Mouse (Mus musculus) forebrain, embryonic 13.5 days (tissue): ENCODE measurements at regions not wholly inside any gene's neighbourhood (a gene's known extent, or its start where the extent isn't known, plus 50 kb on each side); places are given as distances from the start of the nearest gene placed in this dataset.

ENCODE experiments used
- ATAC-seq: fragments of 200-750 bp; cut with Nextera tagmentation; 2 replicates; pipeline ENCODE4 v1.8.0; 2017
- H3K27ac ChIP-seq: fragments of 300-500 bp; sonication (generic); 2 replicates; pipeline ENCODE4 v1.5.1; 2015; ENCODE audit warnings: inconsistent platforms, mild to moderate bottlenecking, moderate library complexity
- H3K27me3 ChIP-seq: fragments of 300-500 bp; sonication (generic); 2 replicates; pipeline ENCODE4 v1.6.1; 2015; ENCODE audit warnings: mild to moderate bottlenecking, inconsistent platforms
- H3K36me3 ChIP-seq: fragments of 300-500 bp; sonication (generic); 2 replicates; pipeline ENCODE4 v1.6.1; 2015; ENCODE audit warnings: mild to moderate bottlenecking, inconsistent platforms; ENCODE audit not compliant: poor library complexity, severe bottlenecking
- H3K4me1 ChIP-seq: fragments of 300-500 bp; sonication (generic); 2 replicates; pipeline ENCODE4 v1.6.1; 2015; ENCODE audit warnings: inconsistent platforms
- H3K4me2 ChIP-seq: fragments of 300-500 bp; sonication (generic); 2 replicates; pipeline ENCODE4 v1.6.1; 2015; ENCODE audit warnings: inconsistent platforms, mild to moderate bottlenecking, moderate library complexity
- H3K4me3 ChIP-seq: fragments of 300-500 bp; sonication (generic); 2 replicates; pipeline ENCODE4 v1.5.1; 2015; ENCODE audit warnings: mild to moderate bottlenecking, inconsistent platforms
- H3K9ac ChIP-seq: fragments of 300-500 bp; sonication (generic); 2 replicates; pipeline ENCODE4 v1.6.1; 2015; ENCODE audit warnings: mild to moderate bottlenecking, inconsistent platforms
- H3K9me3 ChIP-seq: fragments of 300-500 bp; sonication (generic); replicated peaks from 2 replicates; pipeline ENCODE4 v1.6.1; 2016; ENCODE audit warnings: inconsistent platforms
- WGBS: fragments of 180-500 bp; shearing (Covaris S2); methylation state at CpG from one replicate; pipeline ENCODE4 v1.1.7; 2015; 5-methylcytosine and 5-hydroxymethylcytosine counted together

DNA sequence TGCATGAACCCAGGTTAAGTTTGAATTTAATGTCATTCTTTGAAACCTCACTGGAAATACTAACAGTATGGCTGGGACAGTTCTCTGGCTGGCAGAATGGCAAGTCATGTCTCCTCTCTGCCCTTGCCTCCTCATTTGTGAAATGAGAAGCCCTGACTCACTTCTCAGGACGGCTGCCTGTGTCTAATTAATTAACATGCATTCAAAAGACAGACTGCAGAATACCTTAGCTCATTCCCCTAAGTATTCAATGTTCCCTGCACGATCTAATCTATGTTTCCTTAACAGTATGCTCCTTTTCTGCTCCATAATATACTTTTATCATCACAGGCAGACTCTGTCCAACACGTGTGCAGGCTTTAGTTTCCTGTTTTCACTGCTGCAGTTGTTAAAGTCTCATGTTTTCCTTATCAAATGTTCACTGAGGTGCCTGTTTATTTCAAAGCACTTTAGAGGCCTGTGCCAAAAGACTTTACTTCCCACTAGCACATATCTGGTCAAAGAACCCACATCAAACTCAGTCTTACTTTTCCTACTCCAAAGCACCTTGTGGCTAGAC is 196.7 kb upstream of the Acvr2a start:
- no peaks in the 10 kb centered on the region for H3K36me3 ChIP-seq

DNA sequence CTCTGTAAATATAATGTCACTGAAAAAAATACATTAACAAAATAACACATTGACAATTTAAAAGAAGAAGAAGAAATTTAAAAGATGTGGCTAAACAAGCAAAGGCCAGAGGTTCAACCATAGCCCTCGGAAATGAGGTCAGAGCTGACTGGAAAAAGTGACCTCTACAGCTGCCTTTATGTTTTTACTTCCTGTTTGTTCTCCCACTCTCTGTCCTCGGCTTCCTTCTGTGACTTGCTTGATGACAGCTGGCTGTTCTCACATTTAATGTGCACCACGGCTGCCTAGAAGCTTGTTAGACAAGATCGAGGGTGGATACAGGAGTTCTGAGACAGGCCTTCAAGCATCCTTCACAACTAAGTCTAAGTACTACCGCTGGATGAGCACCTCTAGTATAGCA is 194.9 kb upstream of the Acvr2a start:
- H3K9ac ChIP-seq: no peak overlapping the region
- H3K36me3 ChIP-seq: no peaks in the 10 kb centered on the region
- ATAC-seq: no peak
- no peak overlapping the region for H3K27ac ChIP-seq
- no peaks in the 10 kb centered on the region for H3K27me3 ChIP-seq
- H3K4me3 ChIP-seq: no peak overlapping the region
- WGBS: 84% methylated on average over 5 of the region's 5 CpGs
- peaks cover 15% of the 10 kb centered on the region for H3K4me1 ChIP-seq
- no peak overlapping the region for H3K4me2 ChIP-seq
- no peaks in the 10 kb centered on the region for H3K9me3 ChIP-seq

More for the DNA sequence above, 196.7 kb upstream of the Acvr2a start:
- Histone ChIP-seq H3K4me1 (peaks cover 14% of the 10 kb centered on the region; the same call in 1 of the 2 replicates), H3K27ac (no peak overlapping the region), H3K27me3 (no peaks in the 10 kb centered on the region), H3K4me3 (no peak overlapping the region), H3K4me2 (no peak overlapping the region), H3K9ac (no peak overlapping the region), H3K9me3 (no peaks in the 10 kb centered on the region)
- no peak for ATAC-seq
- WGBS: 18% methylated on average over 3 of the region's 3 CpGs

DNA sequence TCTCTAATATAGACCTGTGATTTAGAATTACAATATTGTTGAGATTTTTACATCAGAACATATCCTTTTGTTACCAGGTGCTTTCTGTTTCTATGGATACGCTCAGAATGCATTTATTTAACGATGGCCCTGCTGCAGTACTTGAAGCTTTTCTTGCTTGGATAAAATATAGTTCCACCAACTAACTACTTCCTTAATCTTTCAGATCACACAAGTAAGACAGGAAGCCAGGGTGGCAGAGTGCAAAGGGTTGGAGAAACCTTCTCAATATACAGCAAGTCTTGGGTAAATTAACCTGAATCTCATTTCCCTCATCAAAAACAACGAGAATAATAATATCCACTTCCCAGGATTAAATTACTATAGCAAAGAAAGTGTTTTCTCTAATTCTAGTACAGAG is 193.1 kb upstream of the Acvr2a start:
- H3K9ac ChIP-seq: no peak overlapping the region
- H3K36me3 ChIP-seq: no peaks in the 10 kb centered on the region
- H3K9me3 ChIP-seq: no peaks in the 10 kb centered on the region
- H3K4me2 ChIP-seq: no peak overlapping the region
- H3K27ac ChIP-seq: no peak overlapping the region
- peaks cover 21% of the 10 kb centered on the region for H3K4me1 ChIP-seq
- ATAC-seq: no peak
- 54% methylated on average over 3 of the region's 3 CpGs for WGBS
- H3K27me3 ChIP-seq: no peaks in the 10 kb centered on the region
- H3K4me3 ChIP-seq: no peak overlapping the region

DNA sequence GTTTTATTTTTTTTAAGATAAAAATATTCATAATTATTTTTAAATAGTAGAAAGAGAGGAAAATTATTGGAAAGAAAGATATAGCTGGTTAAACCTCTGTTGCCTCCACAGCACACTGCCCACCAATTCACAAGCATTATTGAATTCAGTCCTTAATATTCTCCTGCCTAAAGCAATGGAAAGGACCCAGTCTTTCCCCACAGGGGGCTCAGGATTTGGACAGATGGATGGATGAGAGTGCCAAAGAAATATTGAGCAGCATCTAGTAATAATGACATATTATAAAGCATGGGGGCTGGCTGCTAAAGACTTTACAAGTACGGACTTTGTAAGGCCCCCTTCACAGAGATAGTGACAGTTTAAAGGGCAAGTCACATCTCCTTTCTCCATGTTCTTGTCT is 191.6 kb upstream of the Acvr2a start:
- no peak overlapping the region for H3K4me2 ChIP-seq
- no peak overlapping the region for H3K9ac ChIP-seq
- no peak overlapping the region for H3K4me3 ChIP-seq
- no peak for ATAC-seq
- no peaks in the 10 kb centered on the region for H3K27me3 ChIP-seq
- no peak overlapping the region for H3K27ac ChIP-seq
- peaks cover 16% of the 10 kb centered on the region for H3K4me1 ChIP-seq
- H3K36me3 ChIP-seq: no peaks in the 10 kb centered on the region
- no peaks in the 10 kb centered on the region for H3K9me3 ChIP-seq
- 77% methylated on average over 1 of the region's 1 CpGs for WGBS

DNA sequence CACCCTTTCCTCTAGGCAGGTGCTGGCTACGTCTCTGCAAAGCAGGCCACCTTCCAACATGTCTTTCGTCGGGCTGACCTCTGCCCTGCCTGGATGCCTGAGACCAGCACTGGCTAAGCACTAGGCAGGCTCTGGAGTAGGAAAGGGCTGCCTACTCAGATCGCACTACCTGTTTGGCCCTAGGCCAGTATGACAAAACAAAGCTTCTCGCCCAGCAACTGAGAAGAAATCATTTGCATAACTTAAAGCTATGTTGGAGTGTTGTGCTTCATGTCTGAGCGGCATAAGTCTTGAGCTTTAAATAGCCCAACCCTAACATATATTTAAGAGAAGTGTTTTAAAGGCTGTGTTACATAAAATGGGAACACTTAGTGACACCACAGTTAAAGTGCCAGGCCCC is 189.9 kb upstream of the Acvr2a start:
- Histone ChIP-seq H3K4me1 (peaks cover 22% of the 10 kb centered on the region), H3K9ac (no peak overlapping the region), H3K27ac (no peak overlapping the region), H3K4me2 (no peak overlapping the region), H3K27me3 (no peaks in the 10 kb centered on the region), H3K4me3 (no peak overlapping the region), H3K9me3 (no peaks in the 10 kb centered on the region), H3K36me3 (no peaks in the 10 kb centered on the region)
- WGBS: 51% methylated on average over 6 of the region's 6 CpGs
- no peak; the same call in 1 of the 2 replicates for ATAC-seq

DNA sequence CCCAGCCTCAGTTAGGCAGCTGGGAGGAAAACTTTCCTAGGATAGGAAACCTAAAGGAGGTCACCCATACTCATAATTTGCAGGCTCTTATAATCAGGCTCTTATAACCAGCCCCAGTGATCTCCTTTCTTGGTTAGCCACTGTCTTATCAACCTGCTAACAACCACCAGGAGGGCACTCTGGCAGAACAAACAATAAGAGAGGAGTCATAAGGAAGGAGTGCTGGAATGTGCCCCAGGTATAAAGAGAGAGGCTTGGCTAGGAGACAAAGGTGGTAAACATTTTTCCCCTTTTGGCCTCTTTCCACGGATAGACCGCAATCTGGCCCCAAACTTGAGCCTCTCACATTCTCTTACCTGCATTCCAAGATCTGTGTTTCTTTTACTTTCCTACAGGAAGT is 189.4 kb upstream of the Acvr2a start:
- Histone ChIP-seq H3K27me3 (no peaks in the 10 kb centered on the region), H3K4me1 (peaks cover 26% of the 10 kb centered on the region), H3K36me3 (no peaks in the 10 kb centered on the region), H3K9ac (no peak overlapping the region), H3K4me3 (no peak overlapping the region), H3K4me2 (no peak overlapping the region), H3K9me3 (no peaks in the 10 kb centered on the region), H3K27ac (no peak overlapping the region)
- no peak for ATAC-seq
- WGBS: 81% methylated on average over 2 of the region's 2 CpGs

DNA sequence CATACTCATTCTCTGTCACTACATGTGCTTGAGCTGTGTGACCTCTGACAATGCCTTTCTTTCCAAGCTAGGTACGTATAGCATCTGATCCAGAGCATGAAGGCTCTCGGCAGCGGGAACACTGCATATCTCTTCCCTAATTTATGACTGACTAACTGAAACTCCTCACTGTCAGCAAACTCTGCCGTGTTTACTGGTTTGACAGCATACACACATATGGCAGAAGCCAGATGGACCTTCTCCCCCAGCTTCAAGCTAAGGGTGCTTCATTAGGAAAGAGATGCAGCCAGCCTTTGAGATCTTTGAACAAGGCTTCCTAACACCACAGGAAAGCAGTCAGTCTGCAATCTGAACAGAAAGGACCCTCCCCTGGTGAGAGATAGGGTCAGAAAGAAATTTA is 186.9 kb upstream of the Acvr2a start:
- Histone ChIP-seq H3K27ac (no peak overlapping the region), H3K36me3 (no peaks in the 10 kb centered on the region), H3K4me3 (no peak overlapping the region), H3K4me2 (no peak overlapping the region), H3K4me1 (peaks cover 23% of the 10 kb centered on the region), H3K27me3 (no peaks in the 10 kb centered on the region), H3K9me3 (no peaks in the 10 kb centered on the region), H3K9ac (no peak overlapping the region)
- ATAC-seq: peak; percentile 48; the same call in 1 of the 2 replicates
- WGBS: 88% methylated on average over 4 of the region's 4 CpGs

DNA sequence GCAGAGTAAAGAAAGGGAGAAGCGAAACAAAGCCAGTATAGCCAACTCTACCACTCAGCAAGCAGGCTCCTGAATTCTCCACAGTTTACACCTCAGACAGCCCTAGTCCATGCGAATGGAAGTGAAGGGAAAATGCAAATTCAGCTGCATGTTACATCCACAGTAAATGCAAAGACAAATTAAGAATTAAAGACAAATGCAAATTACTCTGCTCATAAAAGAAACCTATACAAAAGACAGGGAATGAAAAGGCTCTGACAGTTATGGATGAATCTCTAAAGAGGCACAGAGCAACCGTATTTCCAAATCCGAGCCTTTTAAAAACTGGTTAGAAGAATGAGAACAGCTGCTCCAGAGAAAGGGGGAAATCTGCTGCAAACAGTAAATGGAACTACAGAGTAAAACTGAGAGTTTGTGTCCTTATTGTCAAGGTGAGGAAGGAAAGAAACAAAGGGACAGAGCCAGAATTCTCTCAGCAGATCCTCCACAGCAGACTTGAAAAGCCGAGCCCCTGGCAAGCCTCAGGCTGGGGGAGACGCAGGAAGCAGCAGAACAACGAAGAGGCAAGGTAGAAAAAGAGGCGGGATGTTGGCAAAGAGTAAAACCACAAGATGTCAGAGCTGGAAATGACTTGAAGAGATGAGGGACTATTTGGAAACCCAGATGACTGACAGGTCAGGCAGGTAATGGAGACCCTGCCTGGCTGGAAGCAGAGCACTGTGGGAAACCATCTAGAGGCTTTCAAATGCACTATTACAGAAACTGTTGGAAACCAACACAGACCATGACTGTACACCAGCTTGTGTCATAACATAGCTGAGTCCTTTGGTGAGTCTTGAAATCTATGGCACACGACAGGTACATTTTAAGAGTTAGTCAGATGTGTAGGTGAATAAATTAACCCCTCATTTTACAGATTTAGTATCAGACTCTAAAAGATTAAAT is 184.5 kb upstream of the Acvr2a start:
- H3K9ac ChIP-seq: no peak overlapping the region
- H3K27me3 ChIP-seq: 0 out of 2 replicates have a peak, but pooled peaks cover 4% of the 10 kb centered on the region
- H3K36me3 ChIP-seq: no peaks in the 10 kb centered on the region
- 28% methylated on average over 9 of the region's 9 CpGs for whole genome bisulfite sequencing
- peak; percentile 65 for ATAC-seq
- H3K4me2 ChIP-seq: peak overlapping the region; percentile 19
- H3K4me3 ChIP-seq: no peak overlapping the region
- H3K9me3 ChIP-seq: no peaks in the 10 kb centered on the region
- H3K4me1 ChIP-seq: peaks cover 24% of the 10 kb centered on the region
- 0 out of 2 replicates have a peak overlapping the region, but pooled peaks have one; percentile 11 for H3K27ac ChIP-seq

DNA sequence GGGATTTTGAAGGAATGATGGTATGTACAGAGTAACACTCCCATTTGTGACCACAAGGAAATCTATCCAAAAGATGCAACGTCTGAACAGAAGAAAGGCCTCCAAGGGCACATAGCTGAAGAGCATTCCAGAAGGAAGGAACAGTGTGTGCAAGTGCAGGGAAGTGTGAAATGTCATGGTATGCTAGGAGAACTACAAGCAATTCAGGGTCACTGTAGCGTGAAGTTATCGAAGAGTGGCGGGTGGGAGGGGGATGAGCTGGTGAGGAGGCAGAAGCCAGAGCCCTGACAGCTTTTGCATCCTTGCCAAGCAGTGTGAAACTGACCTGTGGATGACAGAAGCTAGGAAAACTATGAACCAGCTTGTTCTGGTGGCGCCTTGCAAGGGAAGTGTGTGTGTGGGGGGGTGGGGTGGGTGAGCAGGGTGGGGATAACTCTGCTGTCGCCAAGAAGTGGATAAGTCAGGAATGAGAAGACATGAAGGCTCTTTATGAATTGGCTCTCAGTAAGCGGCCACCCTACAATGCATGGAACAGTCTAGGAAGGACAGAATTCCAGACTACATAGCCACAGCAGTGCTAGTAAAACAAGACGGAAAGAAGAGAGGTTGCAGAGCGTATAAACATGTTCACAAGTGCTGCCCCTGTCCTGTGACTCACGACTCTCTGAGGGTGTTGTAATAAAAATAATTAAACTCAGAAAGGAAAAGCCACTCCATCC is 179.3 kb upstream of the Acvr2a start:
- Histone ChIP-seq H3K36me3 (no peaks in the 10 kb centered on the region), H3K9ac (no peak overlapping the region), H3K27me3 (0 out of 2 replicates have a peak, but pooled peaks cover 4% of the 10 kb centered on the region), H3K4me3 (no peak overlapping the region), H3K27ac (no peak overlapping the region), H3K4me2 (no peak overlapping the region), H3K9me3 (no peaks in the 10 kb centered on the region), H3K4me1 (peaks cover 16% of the 10 kb centered on the region)
- 39% methylated on average over 10 of the region's 10 CpGs for WGBS
- ATAC-seq: peak; percentile 76

DNA sequence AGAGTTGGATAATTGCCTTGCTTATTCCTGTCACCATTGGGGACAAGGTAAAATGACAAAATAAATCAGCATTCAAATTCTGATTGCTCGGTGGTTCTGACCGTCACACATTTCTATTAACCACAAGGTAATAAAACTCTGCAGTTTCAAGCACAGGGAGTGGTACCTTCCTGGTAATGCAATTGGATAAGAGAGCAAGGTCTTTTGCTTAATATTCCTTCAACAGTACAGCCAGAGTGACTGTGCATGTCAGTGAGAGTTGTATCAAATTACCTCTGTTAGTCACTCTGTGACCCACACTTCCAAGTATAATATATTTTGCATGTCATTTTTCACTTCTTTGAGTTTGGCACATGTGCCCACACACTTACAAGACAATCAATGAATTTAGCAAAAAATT is 177.8 kb upstream of the Acvr2a start:
- no peak for ATAC-seq
- Histone ChIP-seq H3K4me3 (no peak overlapping the region), H3K27ac (no peak overlapping the region), H3K9me3 (no peaks in the 10 kb centered on the region), H3K4me2 (no peak overlapping the region), H3K4me1 (peaks cover 15% of the 10 kb centered on the region), H3K27me3 (0 out of 2 replicates have a peak, but pooled peaks cover 4% of the 10 kb centered on the region), H3K9ac (no peak overlapping the region), H3K36me3 (no peaks in the 10 kb centered on the region)
- 83% methylated on average over 2 of the region's 2 CpGs for WGBS

DNA sequence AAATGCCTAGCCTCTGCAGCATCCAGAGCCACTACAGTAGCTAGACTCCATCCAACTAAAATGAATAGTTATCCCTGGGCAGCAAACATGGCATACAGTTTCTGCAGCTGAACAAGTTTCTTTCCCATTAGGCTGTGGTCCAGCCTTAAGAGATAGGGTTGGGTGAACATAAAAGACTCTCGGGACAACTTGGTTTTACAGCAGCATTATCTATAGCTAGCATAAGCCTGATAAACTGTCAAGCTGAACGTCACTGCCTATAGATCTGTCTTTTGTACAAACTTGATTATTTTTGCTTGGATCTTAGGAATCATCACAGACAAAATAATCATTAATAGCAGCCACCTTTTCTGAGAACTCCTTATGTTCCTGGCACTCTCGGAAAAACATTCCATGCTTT is 169.8 kb upstream of the Acvr2a start:
- H3K9me3 ChIP-seq: no peaks in the 10 kb centered on the region
- H3K36me3 ChIP-seq: no peaks in the 10 kb centered on the region
- H3K9ac ChIP-seq: no peak overlapping the region
- no peaks in the 10 kb centered on the region for H3K27me3 ChIP-seq
- H3K4me1 ChIP-seq: no peaks in the 10 kb centered on the region
- 88% methylated on average over 3 of the region's 3 CpGs for WGBS
- H3K27ac ChIP-seq: no peak overlapping the region
- no peak overlapping the region for H3K4me2 ChIP-seq
- H3K4me3 ChIP-seq: no peak overlapping the region
- ATAC-seq: no peak

DNA sequence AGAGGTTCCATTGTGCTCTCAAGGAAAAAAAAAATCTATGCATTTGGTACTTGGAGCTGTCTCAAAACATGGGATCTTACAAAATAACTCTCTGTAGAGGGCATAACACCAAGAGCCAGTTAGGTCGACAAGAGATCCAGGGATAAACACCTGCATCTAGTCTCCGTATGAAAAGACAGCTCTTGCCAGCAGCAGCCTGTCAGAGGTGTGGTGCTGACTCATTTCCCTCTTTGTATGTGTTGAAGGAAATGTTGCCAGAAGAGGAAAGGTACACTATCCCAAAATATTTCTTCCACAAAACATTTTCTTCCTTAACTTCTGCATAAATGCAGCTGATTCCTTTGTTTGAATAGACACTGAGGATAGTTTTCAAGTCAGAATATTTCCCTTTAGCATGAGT is 163.6 kb upstream of the Acvr2a start:
- Histone ChIP-seq H3K4me3 (no peak overlapping the region), H3K4me2 (no peak overlapping the region), H3K9me3 (no peaks in the 10 kb centered on the region), H3K36me3 (no peaks in the 10 kb centered on the region), H3K27me3 (no peaks in the 10 kb centered on the region), H3K9ac (no peak overlapping the region), H3K4me1 (no peaks in the 10 kb centered on the region), H3K27ac (no peak overlapping the region)
- ATAC-seq: no peak
- 73% methylated on average over 2 of the region's 2 CpGs for WGBS
